Mouse (Mus musculus): ENCODE data around the gene Mical3. TPM values are rescaled to one million over a fixed set of nuclear protein-coding genes. Genes with fewer than 3 reads are reported as not detected.

Gene Mical3
- total RNA-seq, 1 experiment: 30.0 TPM

DNA sequence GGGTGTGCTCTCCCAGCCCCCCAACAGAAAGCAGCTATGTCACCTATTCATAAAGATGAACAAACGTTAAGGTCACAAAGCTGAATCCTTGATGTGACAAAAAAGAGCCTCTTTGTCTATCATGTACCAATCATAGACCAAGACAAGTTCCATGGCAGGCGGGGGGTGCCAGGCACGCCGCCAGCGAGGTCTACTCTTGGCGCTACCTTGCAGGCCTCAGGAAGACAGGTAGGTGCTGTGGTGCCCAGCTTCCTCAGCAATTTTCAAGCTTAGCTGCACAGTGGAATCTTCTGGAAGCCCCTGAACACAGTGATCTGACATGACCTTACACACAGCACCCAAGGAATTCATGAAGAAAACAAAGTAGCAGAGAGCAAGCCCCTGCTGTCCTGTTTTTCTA, 224.3 kb downstream of the Mical3 start:
- no peak for TF ChIP-seq ZNF384 (IDR thresholded peaks at IDR 0.05; ENCODE audit: low read depth, low read length)
- no peak for TF ChIP-seq ZC3H11A (IDR thresholded peaks at IDR 0.05; ENCODE audit: borderline replicate concordance, low read depth, low read length)
- TF ChIP-seq HCFC1 (IDR thresholded peaks at IDR 0.05; ENCODE audit: borderline replicate concordance, insufficient read depth, low read length): no peak
- no peak for TF ChIP-seq MAFK (IDR thresholded peaks at IDR 0.05; ENCODE audit: insufficient read depth, low read depth, low read length)
- no peak for TF ChIP-seq CHD2 (IDR thresholded peaks at IDR 0.05; ENCODE audit: low read depth, low read length)
- peaks cover 3 to 14% of the 10 kb centered on the region in 2 experiments for H3K4me1 ChIP-seq (ENCODE audit: control insufficient read depth in 2 of 2, insufficient read depth in 2 of 2, low read length in 2 of 2, poor library complexity in 1 of 2)
- H3K36me3 ChIP-seq (ENCODE audit: control insufficient read depth, insufficient read depth, low read length, poor library complexity, severe bottlenecking): peaks cover 5% of the 10 kb centered on the region; the same call in 1 of the 2 replicates
- H3K9me3 ChIP-seq (ENCODE audit: control insufficient read depth, insufficient read depth, low read depth, low read length): no peaks in the 10 kb centered on the region
- no peak for DNase-seq (ENCODE audit: low read depth, low spot score)
- no peak overlapping the region for H3K9ac ChIP-seq (ENCODE audit: insufficient read depth, low read depth, low read length, poor library complexity, severe bottlenecking)
- no peak overlapping the region for H3K4me3 ChIP-seq (ENCODE audit: insufficient read depth in 1 of 2, low read depth in 1 of 2, low read length in 2 of 2, poor library complexity in 1 of 2, severe bottlenecking in 1 of 2)
- H3K27ac ChIP-seq (ENCODE audit: insufficient read depth, low read depth, low read length, poor library complexity, severe bottlenecking): no peak overlapping the region
- in situ Hi-C loops (cut with MboI; ENCODE audit: low sequenced_read_pairs in 2 of 2, unreplicated experiment in 2 of 2): no loop called here

DNA sequence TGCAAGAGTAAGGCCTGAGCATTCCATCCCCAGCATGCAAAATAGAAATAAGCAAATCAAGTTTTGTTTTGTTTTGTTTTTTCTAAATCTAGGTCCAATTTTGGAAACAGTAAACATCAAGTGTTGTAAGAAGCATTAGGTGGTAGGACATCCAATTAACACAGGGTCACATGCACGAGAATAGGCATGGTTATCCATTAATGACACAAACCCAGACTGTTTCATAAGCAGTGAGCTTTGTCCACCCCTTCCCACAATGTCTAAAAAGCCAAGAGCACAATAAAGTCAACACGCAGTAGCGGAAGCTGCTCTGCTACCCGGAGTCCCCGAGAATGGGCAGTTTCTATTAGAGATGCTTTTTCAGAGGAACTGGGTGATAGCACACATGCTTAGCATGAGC, 225.7 kb downstream of the Mical3 start:
- TF ChIP-seq HCFC1 (IDR thresholded peaks at IDR 0.05; ENCODE audit: borderline replicate concordance, insufficient read depth, low read length): no peak
- no peak for TF ChIP-seq ZC3H11A (IDR thresholded peaks at IDR 0.05; ENCODE audit: borderline replicate concordance, low read depth, low read length)
- no peak for TF ChIP-seq CHD2 (IDR thresholded peaks at IDR 0.05; ENCODE audit: low read depth, low read length)
- no peak for TF ChIP-seq MAFK (IDR thresholded peaks at IDR 0.05; ENCODE audit: insufficient read depth, low read depth, low read length)
- TF ChIP-seq ZNF384 (IDR thresholded peaks at IDR 0.05; ENCODE audit: low read depth, low read length): no peak
- Histone ChIP-seq H3K9me3 (ENCODE audit: control insufficient read depth, insufficient read depth, low read depth, low read length) (no peaks in the 10 kb centered on the region), H3K4me3 (ENCODE audit: insufficient read depth in 1 of 2, low read depth in 1 of 2, low read length in 2 of 2, poor library complexity in 1 of 2, severe bottlenecking in 1 of 2) (no peak overlapping the region), H3K9ac (ENCODE audit: insufficient read depth, low read depth, low read length, poor library complexity, severe bottlenecking) (no peak overlapping the region), H3K27ac (ENCODE audit: insufficient read depth, low read depth, low read length, poor library complexity, severe bottlenecking) (no peak overlapping the region), H3K4me1 (ENCODE audit: control insufficient read depth in 2 of 2, insufficient read depth in 2 of 2, low read length in 2 of 2, poor library complexity in 1 of 2) (peaks cover 3 to 10% of the 10 kb centered on the region in 2 experiments), H3K36me3 (ENCODE audit: control insufficient read depth, insufficient read depth, low read length, poor library complexity, severe bottlenecking) (peaks cover 9% of the 10 kb centered on the region)
- no peak for DNase-seq (ENCODE audit: low read depth, low spot score)
- in situ Hi-C loops (cut with MboI; ENCODE audit: low sequenced_read_pairs in 2 of 2, unreplicated experiment in 2 of 2): no loop called here

DNA sequence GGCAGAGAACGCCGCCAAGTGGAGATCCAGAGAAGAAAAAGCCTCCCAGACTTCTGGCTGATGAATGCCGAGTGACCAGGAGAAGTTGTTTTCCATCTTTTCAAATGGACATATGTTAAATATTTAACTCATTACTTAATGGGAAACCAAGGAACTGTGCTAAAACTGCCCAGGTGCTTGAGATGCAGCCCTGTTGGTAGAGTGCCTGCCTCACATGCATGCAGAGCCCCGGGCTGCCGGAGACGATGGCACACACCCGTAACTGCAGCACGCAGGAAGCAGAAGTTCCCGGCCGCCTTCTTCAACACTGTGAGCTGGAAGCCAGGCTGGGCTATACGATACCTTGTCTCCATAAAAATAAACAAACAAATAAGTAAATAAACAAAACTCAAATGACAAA, 226.8 kb downstream of the Mical3 start:
- Histone ChIP-seq H3K36me3 (ENCODE audit: control insufficient read depth, insufficient read depth, low read length, poor library complexity, severe bottlenecking) (peaks cover 14% of the 10 kb centered on the region), H3K9ac (ENCODE audit: insufficient read depth, low read depth, low read length, poor library complexity, severe bottlenecking) (no peak overlapping the region), H3K4me3 (ENCODE audit: insufficient read depth in 1 of 2, low read depth in 1 of 2, low read length in 2 of 2, poor library complexity in 1 of 2, severe bottlenecking in 1 of 2) (no peak overlapping the region), H3K9me3 (ENCODE audit: control insufficient read depth, insufficient read depth, low read depth, low read length) (no peaks in the 10 kb centered on the region), H3K4me1 (ENCODE audit: control insufficient read depth in 2 of 2, insufficient read depth in 2 of 2, low read length in 2 of 2, poor library complexity in 1 of 2) (peaks cover 3 to 10% of the 10 kb centered on the region in 2 experiments), H3K27ac (ENCODE audit: insufficient read depth, low read depth, low read length, poor library complexity, severe bottlenecking) (no peak overlapping the region)
- no peak for DNase-seq (ENCODE audit: low read depth, low spot score)
- in situ Hi-C loops (cut with MboI; ENCODE audit: low sequenced_read_pairs in 2 of 2, unreplicated experiment in 2 of 2): no loop called here
- TF ChIP-seq ZC3H11A (IDR thresholded peaks at IDR 0.05; ENCODE audit: borderline replicate concordance, low read depth, low read length): no peak
- no peak for TF ChIP-seq MAFK (IDR thresholded peaks at IDR 0.05; ENCODE audit: insufficient read depth, low read depth, low read length)
- no peak for TF ChIP-seq HCFC1 (IDR thresholded peaks at IDR 0.05; ENCODE audit: borderline replicate concordance, insufficient read depth, low read length)
- no peak for TF ChIP-seq ZNF384 (IDR thresholded peaks at IDR 0.05; ENCODE audit: low read depth, low read length)
- TF ChIP-seq CHD2 (IDR thresholded peaks at IDR 0.05; ENCODE audit: low read depth, low read length): no peak

DNA sequence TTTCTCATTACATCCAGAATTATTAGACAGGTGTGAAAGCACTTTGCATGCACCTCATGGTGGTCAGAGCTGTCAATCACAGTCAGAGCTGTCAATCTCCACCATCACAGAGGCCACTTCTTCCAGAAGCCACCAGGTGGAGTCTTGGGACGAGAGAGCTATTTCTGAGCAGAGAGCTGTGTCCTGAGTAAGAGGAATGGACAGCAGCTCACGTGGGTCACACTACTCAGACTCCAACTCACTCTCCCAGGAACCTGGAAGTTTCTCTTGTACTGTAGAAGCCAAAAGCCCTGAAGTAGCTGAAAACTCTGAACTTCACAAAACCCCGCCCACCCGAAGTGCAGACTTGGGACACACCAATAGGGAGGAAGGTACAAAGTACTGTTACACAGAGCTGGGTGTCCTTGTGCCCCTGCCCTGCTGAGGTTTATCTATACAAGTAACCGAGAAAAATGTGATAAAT, 227.3 kb downstream of the Mical3 start:
- DNase-seq (ENCODE audit: low read depth, low spot score): peak; percentile 66
- Histone ChIP-seq H3K36me3 (ENCODE audit: control insufficient read depth, insufficient read depth, low read length, poor library complexity, severe bottlenecking) (peaks cover 17% of the 10 kb centered on the region), H3K9ac (ENCODE audit: insufficient read depth, low read depth, low read length, poor library complexity, severe bottlenecking) (no peak overlapping the region), H3K4me3 (ENCODE audit: insufficient read depth in 1 of 2, low read depth in 1 of 2, low read length in 2 of 2, poor library complexity in 1 of 2, severe bottlenecking in 1 of 2) (no peak overlapping the region), H3K27ac (ENCODE audit: insufficient read depth, low read depth, low read length, poor library complexity, severe bottlenecking) (no peak overlapping the region), H3K9me3 (ENCODE audit: control insufficient read depth, insufficient read depth, low read depth, low read length) (no peaks in the 10 kb centered on the region), H3K4me1 (ENCODE audit: control insufficient read depth in 2 of 2, insufficient read depth in 2 of 2, low read length in 2 of 2, poor library complexity in 1 of 2) (peaks cover 3 to 10% of the 10 kb centered on the region in 2 experiments)
- in situ Hi-C loops (cut with MboI; ENCODE audit: low sequenced_read_pairs in 2 of 2, unreplicated experiment in 2 of 2): no loop called here
- TF ChIP-seq ZC3H11A (IDR thresholded peaks at IDR 0.05; ENCODE audit: borderline replicate concordance, low read depth, low read length): peak; percentile 29; the same call in 1 of the 2 replicates
- no peak for TF ChIP-seq ZNF384 (IDR thresholded peaks at IDR 0.05; ENCODE audit: low read depth, low read length)

Measured in ES-E14 (cell line).